Mouse (Mus musculus) right cerebral cortex, postnatal 36 days (tissue): ENCODE results near the gene Slc22a26.
"Not testable (repeated sequence)": the region's sequence is repeated elsewhere in the genome, so short reads cannot be mapped to it uniquely, and the experiment has no call there.

Experiments used
- DNase-seq, 2 experiments: peaks; one replicate each; pipeline ENCODE4 v3.0.0; 2022; ENCODE audit warnings: low spot score in 2 of 2, mixed read lengths in 1 of 2

Slc22a26 gene

GRCm38 (mm10) chr19:7802571-7802970 is at the start of gene Slc22a26:
Slc22a26 (minus strand) TSS chr19:7802667.
- DNase-seq, result no peak

- DNase-seq, result no peak
These were observed 27.4 kb upstream of the Slc22a26 start for GRCm38 (mm10) chr19:7829851-7830250.

GRCm38 (mm10) chr19:7790571-7790970 is 11.9 kb downstream of the Slc22a26 start:
- DNase-seq, result no peak

GRCm38 (mm10) chr19:7775306-7775705 is 27.2 kb downstream of the Slc22a26 start:
- DNase-seq, result no peak

- DNase-seq, result no peak
These were observed 36.3 kb downstream of the Slc22a26 start for GRCm38 (mm10) chr19:7766124-7766523.

- no peak for DNase-seq
These were observed 36.9 kb downstream of the Slc22a26 start for GRCm38 (mm10) chr19:7765599-7765998.

GRCm38 (mm10) chr19:7753371-7753770 is 49.1 kb downstream of the Slc22a26 start:
- DNase-seq, result not testable (repeated sequence)
